Mouse (Mus musculus) spleen, adult 2 months (tissue): ENCODE results near the gene Atxn1l.
A peak's percentile ranks its signal among the peaks of the same experiment; 100 is the strongest.

Source experiments
- CTCF ChIP-seq: fragments of 200-500 bp; IDR thresholded peaks from 2 replicates; pipeline ENCODE4 v1.5.1; 2011; ENCODE audit warnings: mild to moderate bottlenecking, inconsistent platforms; ENCODE audit not compliant: insufficient read depth, insufficient read length, insufficient replicate concordance; ENCODE audit errors: extremely low read depth
- POLR2A ChIP-seq: fragments of 200-500 bp; IDR thresholded peaks from 2 replicates; pipeline ENCODE4 v1.6.1; 2011; ENCODE audit warnings: low read depth, low read length, inconsistent platforms

DNA sequence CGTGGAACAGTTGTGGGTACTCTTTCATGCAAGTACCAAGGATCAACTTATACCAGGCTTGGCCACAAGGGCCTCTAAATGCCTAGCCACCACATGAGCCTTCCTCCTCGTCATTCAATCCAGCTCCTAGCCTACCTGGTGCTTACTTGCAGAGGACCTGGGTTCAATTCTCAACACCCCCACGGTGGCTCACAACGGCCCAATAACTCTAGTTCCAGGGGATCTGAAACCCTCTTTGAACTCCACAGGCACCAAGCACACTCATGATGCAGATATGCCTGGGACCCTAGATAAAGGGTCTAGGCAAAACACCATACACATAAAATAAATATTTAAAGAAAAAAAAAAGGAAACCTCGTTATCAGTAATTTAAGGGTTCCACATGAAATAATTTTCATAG lies 45.8 kb downstream of the Atxn1l start:
- TF ChIP-seq POLR2A (no peak), CTCF (0 out of 2 replicates have a peak, but pooled peaks have one; percentile 2)
